Mouse (Mus musculus) brain, embryonic 14.5 days (tissue): ENCODE measurements around the gene Nfe2l2. TPM values are rescaled to one million over a fixed set of nuclear protein-coding genes. Genes with fewer than 3 reads are reported as not detected.

Source experiments
- DNase-seq: peaks from one replicate; pipeline ENCODE4 v3.0.0-alpha.2; 2011; ENCODE audit warnings: low read depth
- CTCF ChIP-seq: fragments of 200-500 bp; IDR thresholded peaks from 2 replicates; pipeline ENCODE4 v1.5.1; 2012; ENCODE audit warnings: inconsistent platforms, mild to moderate bottlenecking, moderate library complexity, borderline replicate concordance; ENCODE audit not compliant: insufficient read depth, insufficient read length; ENCODE audit errors: extremely low read depth
- POLR2A ChIP-seq: fragments of 200-500 bp; IDR thresholded peaks from 2 replicates; pipeline ENCODE4 v1.6.1; 2012; ENCODE audit warnings: mild to moderate bottlenecking, inconsistent platforms, borderline replicate concordance; ENCODE audit not compliant: poor library complexity, insufficient read depth, insufficient read length, severe bottlenecking; ENCODE audit errors: extremely low read depth
- polyA plus RNA-seq: library from polyadenylated mRNA; depleted of rRNA; stranded (reverse); fragments of >200 nt; gene quantifications from 2 replicates; pipeline ENCODE4 v1.2.3, GENCODE M21; 2012; rRNA removed

Nfe2l2 gene
- 11.0 and 11.2 TPM in 2 replicates for polyA plus RNA-seq

- no peak for TF ChIP-seq CTCF
- TF ChIP-seq POLR2A, result peak; percentile 24; the same call in 1 of the 2 replicates
- peak; percentile 94 for DNase-seq
Measured at GRCm38 (mm10) chr2:75704234-75705161, at the start of gene Nfe2l2. Gene Nfe2l2, minus strand, starts transcription at chr2:75704641.

GRCm38 (mm10) chr2:75752306-75753175 is 48.1 kb upstream of the Nfe2l2 start:
- DNase-seq, result no peak
- TF ChIP-seq CTCF (no peak), POLR2A (no peak)

DNA sequence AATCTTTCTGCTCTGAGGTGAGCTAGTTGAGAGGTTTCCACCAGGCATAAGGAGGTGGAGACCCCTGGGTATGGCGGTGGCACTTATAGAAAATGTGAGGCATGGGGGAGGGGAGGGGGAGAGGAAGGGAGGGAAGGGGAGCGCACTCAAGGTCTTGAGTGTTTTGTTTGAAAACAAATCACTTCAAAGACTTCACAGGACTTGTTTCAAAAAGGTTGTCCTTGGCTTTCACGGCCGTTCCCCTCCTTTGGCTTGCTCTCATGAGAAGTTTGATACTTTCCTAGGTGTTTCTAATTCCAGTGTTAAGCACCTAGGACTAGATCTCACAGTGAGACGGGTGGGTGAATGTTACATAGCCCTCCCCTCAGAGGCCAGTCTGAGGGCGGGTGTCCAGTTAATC is 47.5 kb upstream of the Nfe2l2 start:
- TF ChIP-seq CTCF, result no peak
- no peak for DNase-seq

- no peak for DNase-seq
- TF ChIP-seq POLR2A (no peak), CTCF (no peak)
Measured at GRCm38 (mm10) chr2:75750869-75751268, 46.4 kb upstream of the Nfe2l2 start.

GRCm38 (mm10) chr2:75750043-75750718 is 45.7 kb upstream of the Nfe2l2 start:
- no peak for DNase-seq
- no peak for TF ChIP-seq CTCF
- no peak for TF ChIP-seq POLR2A

DNA sequence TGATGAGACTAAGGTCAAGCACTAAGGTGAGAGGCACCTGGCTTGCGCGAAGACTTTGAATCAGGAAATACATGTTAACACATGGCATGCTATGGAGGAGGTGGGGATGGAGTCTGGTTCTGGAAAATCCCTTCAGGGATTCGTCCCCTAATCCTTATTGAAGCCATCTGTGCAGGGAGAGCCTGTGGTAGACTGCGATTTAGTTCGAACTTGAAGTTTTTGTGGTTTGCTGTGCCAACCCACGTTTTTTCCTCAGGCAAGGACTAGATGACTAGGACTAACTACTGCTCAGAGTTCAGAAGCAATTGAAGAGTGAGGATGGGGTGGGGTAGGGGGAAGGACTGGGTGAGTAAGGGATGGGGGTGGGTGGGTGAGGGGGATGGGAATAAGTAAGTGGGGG is 44.4 kb upstream of the Nfe2l2 start:
- no peak for DNase-seq
- TF ChIP-seq POLR2A (no peak), CTCF (no peak)

- no peak for DNase-seq
- TF ChIP-seq CTCF, result no peak
- no peak for TF ChIP-seq POLR2A
Measured at GRCm38 (mm10) chr2:75737006-75737503, 32.6 kb upstream of the Nfe2l2 start.

GRCm38 (mm10) chr2:75734196-75734865 is 29.9 kb upstream of the Nfe2l2 start:
- DNase-seq, result peak; percentile 60
- no peak for TF ChIP-seq POLR2A
- TF ChIP-seq CTCF, result no peak

GRCm38 (mm10) chr2:75733177-75733576 is 28.7 kb upstream of the Nfe2l2 start:
- TF ChIP-seq CTCF (no peak), POLR2A (no peak)

DNA sequence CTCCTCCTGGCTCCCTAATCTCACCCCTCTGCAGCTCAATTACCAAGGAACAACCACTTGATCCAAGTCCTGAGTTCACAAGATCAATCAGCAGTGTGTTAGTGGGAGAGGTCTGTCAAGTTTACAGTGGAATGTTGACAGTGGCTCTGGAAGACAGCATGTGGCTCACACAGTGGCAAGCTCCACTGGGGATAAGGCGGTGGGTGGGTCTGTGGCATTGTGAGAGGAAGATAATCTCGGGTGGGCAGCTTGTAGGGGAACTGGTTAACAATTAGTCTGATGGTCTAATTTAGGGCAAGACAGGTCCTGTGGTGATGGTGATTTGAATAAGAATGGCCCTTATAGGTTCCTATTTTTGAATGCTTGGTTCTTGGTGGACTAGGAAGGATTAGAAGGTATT is 27.5 kb upstream of the Nfe2l2 start:
- TF ChIP-seq POLR2A (no peak), CTCF (no peak)
- no peak for DNase-seq

More at GRCm38 (mm10) chr2:75733177-75733576, 28.7 kb upstream of the Nfe2l2 start:
- no peak for DNase-seq

GRCm38 (mm10) chr2:75731233-75731651 is 26.8 kb upstream of the Nfe2l2 start:
- TF ChIP-seq CTCF, result no peak
- no peak for TF ChIP-seq POLR2A
- no peak for DNase-seq

- no peak for TF ChIP-seq POLR2A
- no peak for TF ChIP-seq CTCF
- DNase-seq, result no peak
Measured at GRCm38 (mm10) chr2:75730052-75730451, 25.6 kb upstream of the Nfe2l2 start.
